Mouse (Mus musculus): ENCODE data around the gene Lrrc40.

GRCm38 (mm10) chr3:157995726-157996125, 40.7 kb upstream of the Lrrc40 start:
- no peak for TF ChIP-seq CTCF (conservative IDR thresholded peaks at IDR 0.05 in 1 of 2, IDR thresholded peaks at IDR 0.05 in 1 of 2; ENCODE audit: low read depth in 2 of 2, low read length in 2 of 2)
- TF ChIP-seq MAX (IDR thresholded peaks at IDR 0.05; ENCODE audit: low read length) = no peak
- TF ChIP-seq USF1 (IDR thresholded peaks at IDR 0.05; ENCODE audit: low read depth, low read length) = no peak
- TF ChIP-seq POLR2A (IDR thresholded peaks at IDR 0.05; ENCODE audit: low read depth, low read length) = no peak
- TF ChIP-seq CHD2 (IDR thresholded peaks at IDR 0.05; ENCODE audit: low read length) = no peak
- no peak for TF ChIP-seq E2F4 (IDR thresholded peaks at IDR 0.05; ENCODE audit: insufficient replicate concordance, low read depth, low read length)
- no peak for TF ChIP-seq SMC3 (IDR thresholded peaks at IDR 0.05; ENCODE audit: low read depth, low read length)
- TF ChIP-seq SIN3A (IDR thresholded peaks at IDR 0.05; ENCODE audit: low read length) = no peak
- TF ChIP-seq ETS1 (conservative IDR thresholded peaks at IDR 0.05; ENCODE audit: low read depth, low read length) = no peak
